Mouse (Mus musculus) 3134 (cell line): ENCODE measurements around the gene Lrrc55.
"Not testable (repeated sequence)": the region's sequence is repeated elsewhere in the genome, so short reads cannot be mapped to it uniquely, and the experiment has no call there.

Experiments
- DNase-seq: peaks from one replicate; pipeline ENCODE4 v3.0.0-alpha.2; 2011; ENCODE audit warnings: low spot score; ENCODE audit not compliant: insufficient read length; ENCODE audit errors: extremely low read depth

Gene Lrrc55

GRCm38 (mm10) chr2:85196901-85197300 is at the start of gene Lrrc55:
Gene Lrrc55, minus strand, starts transcription at chr2:85197197.
- DNase-seq = no peak

DNA sequence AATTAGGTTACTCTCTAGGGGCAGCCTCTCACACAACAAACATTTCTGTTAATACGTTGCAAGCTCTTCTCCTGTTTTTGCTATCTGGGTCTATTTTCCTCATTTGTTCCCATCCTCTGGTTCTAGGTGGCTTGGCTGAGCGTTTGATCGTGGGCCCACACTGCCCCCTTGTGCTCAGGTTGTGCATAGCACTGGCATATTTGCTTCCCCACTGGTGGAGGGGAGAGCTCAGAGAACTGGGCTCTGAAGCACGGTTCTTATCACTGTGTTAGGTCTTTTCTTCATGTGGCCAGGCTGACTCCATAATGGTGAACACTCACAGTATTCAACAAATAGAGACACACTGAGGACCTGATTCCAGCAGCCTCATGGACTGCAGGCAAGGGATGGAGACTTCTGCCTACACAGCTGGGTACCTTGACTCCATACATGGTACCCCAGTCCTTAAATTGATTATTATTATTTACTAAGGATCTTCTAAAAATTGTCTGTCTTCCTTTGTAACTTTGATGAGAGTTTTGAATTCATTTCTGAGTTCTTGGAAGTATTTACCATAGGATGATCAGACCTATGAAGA is 49.6 kb upstream of the Lrrc55 start:
- peak; percentile 15 for DNase-seq

DNA sequence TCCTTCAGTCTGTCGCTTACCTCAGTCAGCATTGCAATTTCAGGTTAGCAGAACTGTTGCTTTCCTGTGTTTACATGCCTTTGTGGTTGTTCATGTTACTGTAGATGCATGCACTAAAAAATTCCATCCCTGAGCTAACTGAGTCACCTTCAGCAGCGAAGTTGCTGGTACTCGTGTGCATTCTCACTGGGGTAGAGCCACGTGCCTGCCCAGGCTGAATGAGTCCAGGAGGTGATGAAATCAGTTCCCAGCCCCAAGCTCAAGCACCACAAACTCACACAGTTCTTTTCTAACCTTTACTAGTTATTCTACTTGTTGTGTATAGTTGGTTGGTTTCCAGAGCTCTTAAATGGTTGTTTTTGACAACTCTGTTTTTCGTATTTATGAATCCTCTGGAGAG is 48.7 kb upstream of the Lrrc55 start:
- peak; percentile 36 for DNase-seq

- no peak for DNase-seq
Measured at GRCm38 (mm10) chr2:85238068-85238667, 41.2 kb upstream of the Lrrc55 start.

DNA sequence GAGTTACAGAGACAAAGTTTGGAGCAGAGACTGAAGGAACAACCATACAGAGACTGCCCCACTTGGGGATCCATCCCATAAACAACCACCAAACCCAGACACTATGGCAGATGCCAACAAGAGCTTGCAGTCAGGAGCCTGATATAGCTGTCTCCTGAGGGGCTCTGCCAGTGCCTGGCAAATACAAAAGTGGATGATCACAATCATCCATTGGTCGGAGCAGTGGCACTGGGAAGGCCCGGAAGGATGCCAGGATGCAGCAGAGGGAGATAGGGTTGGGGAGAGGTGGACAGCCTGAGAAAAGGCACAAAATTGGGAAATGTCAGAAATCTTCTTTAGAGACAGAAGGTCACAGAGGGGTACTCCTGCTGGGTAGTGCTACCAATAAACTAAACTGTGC is 40.2 kb upstream of the Lrrc55 start:
- DNase-seq = not testable (repeated sequence)

GRCm38 (mm10) chr2:85230771-85231511 is 33.9 kb upstream of the Lrrc55 start:
- no peak for DNase-seq

DNA sequence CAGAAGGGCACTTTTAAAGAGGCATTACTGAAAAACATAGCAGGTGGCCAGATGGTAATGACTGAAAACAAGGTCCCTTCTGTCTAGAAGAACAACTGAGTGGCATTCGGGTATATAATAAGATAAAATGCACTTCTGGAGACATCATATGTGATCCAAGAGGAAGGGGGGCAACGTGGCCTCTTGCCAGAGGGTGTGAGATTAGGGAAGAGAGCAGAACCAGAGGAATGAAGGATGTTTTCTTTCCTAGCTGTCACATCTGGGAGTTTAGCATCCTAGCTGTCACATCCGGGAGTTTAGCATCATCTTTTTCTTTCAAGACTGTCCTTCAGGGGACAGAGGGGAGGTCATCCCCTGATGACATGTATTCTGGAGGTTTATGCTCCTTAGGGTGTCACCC is 32.6 kb upstream of the Lrrc55 start:
- no peak for DNase-seq

- DNase-seq = no peak
Measured at GRCm38 (mm10) chr2:85227816-85228335, 30.9 kb upstream of the Lrrc55 start.

- no peak for DNase-seq
Measured at GRCm38 (mm10) chr2:85224221-85225179, 27.5 kb upstream of the Lrrc55 start.

GRCm38 (mm10) chr2:85216606-85217005 is 19.6 kb upstream of the Lrrc55 start:
- no peak for DNase-seq

DNA sequence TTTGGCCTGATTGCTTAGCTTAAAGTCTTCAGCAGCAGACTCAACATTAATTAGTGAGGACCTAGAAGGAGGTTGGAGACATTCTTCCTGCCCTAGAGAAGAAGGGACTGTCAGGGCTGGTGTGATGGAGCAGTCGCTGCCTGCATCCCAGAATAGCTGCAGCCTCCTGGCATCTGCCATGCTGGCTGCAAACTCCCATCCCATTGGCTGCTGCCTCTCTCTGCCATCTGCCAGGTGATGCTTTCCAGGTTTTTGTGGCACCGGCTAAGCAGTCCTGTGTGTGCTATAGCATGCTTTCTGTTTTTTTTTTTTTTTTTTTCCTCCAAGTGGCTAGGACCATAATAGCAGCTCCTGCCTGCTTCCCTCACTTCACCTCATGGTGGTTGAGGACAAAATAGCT is 16.7 kb upstream of the Lrrc55 start:
- DNase-seq = no peak

- no peak for DNase-seq
Measured at GRCm38 (mm10) chr2:85209301-85209700, 12.3 kb upstream of the Lrrc55 start.

GRCm38 (mm10) chr2:85205170-85205569 is 8.2 kb upstream of the Lrrc55 start:
- no peak for DNase-seq

- no peak for DNase-seq
Measured at GRCm38 (mm10) chr2:85198011-85198965, 1.3 kb upstream of the Lrrc55 start.

DNA sequence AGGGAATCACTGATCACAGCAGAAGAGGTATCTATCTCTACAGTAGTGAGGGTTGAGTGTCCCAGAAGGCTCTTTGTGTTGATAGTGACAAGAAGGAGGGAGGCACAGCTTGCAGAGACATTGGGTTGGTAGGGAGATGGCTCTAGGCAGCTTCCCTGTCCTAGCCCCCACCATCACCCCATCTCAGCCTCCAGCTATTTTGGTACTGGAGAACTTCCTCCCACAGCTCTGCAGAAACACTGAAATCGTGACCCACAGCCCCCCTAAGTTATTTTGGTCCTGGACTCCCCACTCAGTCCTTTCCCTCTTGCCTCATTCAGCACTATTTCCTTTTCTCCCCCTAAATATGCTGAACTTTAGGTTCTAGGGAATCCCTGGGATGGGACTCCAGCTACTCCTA is 2.4 kb downstream of the Lrrc55 start:
- DNase-seq = no peak

DNA sequence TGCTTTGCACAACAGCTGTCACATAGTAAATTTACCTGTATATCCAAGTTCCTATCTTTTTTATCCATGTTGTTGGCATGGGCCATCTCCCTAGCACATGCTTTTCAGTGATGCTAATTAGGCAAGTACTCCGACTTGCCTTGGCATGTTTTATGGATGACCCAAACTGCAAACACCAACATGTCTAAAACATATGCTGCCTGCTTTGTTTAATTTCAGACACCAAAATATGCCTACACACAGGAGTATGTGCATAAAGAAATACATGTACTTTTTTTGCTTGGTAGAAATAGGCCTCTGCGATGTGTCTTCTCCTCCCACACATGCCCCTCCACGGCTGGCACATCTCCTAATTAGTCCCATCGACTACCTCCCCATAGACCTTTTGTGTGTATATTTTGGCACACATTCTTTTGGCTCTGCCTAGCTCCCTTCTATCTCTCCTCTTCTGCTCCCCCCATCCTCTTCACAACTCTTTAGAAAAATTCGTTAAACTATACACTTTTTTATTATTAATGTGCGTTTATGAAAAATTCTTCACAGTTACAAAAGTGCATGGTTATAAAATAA is 9.3 kb downstream of the Lrrc55 start:
- DNase-seq = no peak

- DNase-seq = no peak
Measured at GRCm38 (mm10) chr2:85178139-85178800, 18.7 kb downstream of the Lrrc55 start.

DNA sequence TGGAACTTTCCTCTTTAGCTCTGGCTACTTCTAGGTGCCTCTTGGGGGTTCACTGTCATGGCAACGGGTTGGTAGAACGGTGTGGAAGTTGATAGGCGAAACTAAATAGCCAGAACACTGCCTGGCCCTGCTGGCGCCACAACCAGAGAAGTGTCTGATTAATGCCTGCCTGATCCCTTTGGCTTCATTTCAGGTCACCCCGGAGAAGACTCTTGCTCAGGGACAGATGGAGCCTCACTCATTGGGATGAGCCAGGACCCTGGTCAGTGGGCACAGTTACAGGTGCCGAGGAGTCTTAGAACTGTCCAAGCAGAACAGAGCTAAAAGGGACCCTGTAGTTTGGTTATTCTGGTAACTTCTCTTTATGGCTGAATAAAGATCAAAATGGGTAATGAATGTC is 23.5 kb downstream of the Lrrc55 start:
- DNase-seq = no peak

DNA sequence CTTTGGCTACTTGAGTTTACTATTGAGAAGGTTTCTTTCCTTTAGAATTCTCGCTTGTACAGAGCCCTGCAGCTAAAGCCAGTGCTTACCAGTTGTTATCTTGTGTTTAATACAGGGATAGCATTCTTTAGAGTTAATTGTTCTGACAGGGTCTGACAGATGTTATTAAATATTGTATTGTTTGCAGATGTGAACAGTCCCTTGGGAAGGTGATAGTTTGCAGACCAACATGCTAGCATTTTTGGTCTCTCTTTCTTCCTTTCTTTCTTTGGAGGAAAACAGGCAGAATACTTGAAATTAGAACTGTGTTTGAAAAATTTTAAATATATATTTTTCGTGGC is 24.3 kb downstream of the Lrrc55 start:
- no peak for DNase-seq
